Mouse (Mus musculus): ENCODE measurements around the gene Otud3. TPM values are rescaled to one million over a fixed set of nuclear protein-coding genes. Genes with fewer than 3 reads are reported as not detected.

Gene Otud3
- polyA plus RNA-seq, 1 experiment from 2014 or later, result 2.6 TPM

DNA sequence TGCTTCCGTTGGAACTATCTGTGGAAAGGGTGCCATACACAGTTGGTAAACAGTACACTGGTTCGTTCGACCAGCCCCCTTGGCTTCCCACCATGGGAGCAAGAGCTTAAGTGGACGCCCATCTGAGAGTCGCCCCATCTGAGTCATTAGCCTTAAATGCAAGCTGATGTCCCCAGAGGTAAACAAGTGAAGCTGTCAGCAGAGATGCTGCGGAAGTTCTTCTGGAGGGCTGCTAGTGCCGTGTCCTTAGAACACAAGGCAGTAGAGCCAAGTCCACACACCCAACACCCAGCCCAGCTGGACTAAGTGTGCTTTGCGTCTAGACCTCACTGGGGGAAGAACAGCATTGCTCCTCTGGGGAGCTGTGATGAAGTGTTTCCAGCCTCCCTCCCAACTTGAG, 24.1 kb downstream of the Otud3 start:
- Histone ChIP-seq H3K9ac (ENCODE audit: low read length) (no peak overlapping the region), H3K4me1 (ENCODE audit: control insufficient read depth in 2 of 2, insufficient read depth in 2 of 2, low read length in 2 of 2) (no peaks in the 10 kb centered on the region), H3K27me3 (ENCODE audit: control insufficient read depth, insufficient read depth, low read length) (no peaks in the 10 kb centered on the region), H3K4me3 (ENCODE audit: control insufficient read depth in 1 of 2, insufficient read depth in 1 of 2, low read depth in 1 of 2, low read length in 2 of 2) (no peak overlapping the region), H3K27ac (replicated peaks in 1 of 2; ENCODE audit: control insufficient read depth in 1 of 2, insufficient read depth in 1 of 2, low read depth in 2 of 2, low read length in 2 of 2) (no peak overlapping the region), H3K36me3 (ENCODE audit: control insufficient read depth, insufficient read depth, low read length) (peaks cover 15% of the 10 kb centered on the region), H3K9me3 (ENCODE audit: control insufficient read depth, low read length) (no peaks in the 10 kb centered on the region), H3K4me2 (ENCODE audit: low read length) (no peak overlapping the region)
- ATAC-seq (ENCODE audit: insufficient number of reproducible peaks, insufficient read depth, low FRiP score, low read depth), result no peak
- WGBS, result 70% methylated on average over 8 of the region's 8 CpGs

DNA sequence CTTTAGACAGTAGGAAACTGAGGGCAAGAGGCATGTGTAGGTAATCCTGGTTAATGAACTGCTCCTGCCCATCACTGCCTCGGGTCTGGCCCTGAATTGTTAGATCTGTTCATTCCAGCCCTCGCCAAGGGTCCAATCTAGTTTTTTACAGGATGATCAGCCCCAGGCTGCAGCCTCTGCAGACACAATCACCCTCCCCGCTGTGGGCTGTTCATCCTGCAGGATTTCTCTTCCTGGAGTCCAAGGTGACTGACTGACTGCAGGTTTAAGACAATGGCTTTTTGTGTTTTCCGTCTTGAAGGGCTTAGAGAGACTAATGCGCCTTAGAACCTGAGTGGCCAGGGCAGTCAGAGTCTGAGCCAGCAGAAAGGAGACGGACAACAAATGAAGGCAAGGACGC, 24.6 kb downstream of the Otud3 start:
- 61% methylated on average over 7 of the region's 7 CpGs for WGBS
- H3K36me3 ChIP-seq (ENCODE audit: control insufficient read depth, insufficient read depth, low read length), result peaks cover 11% of the 10 kb centered on the region

DNA sequence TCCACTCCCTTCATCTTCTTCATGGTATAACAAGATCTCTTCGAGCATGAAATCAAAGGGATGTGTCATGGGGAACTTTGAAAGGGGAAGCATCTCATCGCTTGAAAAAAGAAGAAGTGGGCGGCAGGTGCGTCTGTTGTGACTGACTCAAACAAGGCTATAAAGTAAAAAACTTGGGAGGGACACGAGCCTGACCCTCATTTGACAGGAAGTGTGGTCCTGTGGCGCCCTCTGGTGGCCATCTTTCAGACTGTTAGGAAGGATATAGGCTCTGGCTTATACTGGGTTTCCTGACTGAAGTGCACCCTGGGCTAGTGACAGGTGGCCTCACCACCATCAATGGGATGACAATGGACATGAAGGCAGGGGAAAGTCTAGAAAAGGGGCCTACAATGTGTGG, 29.5 kb downstream of the Otud3 start:
- Histone ChIP-seq H3K4me3 (ENCODE audit: control insufficient read depth in 1 of 2, insufficient read depth in 1 of 2, low read depth in 1 of 2, low read length in 2 of 2) (no peak overlapping the region), H3K36me3 (ENCODE audit: control insufficient read depth, insufficient read depth, low read length) (no peaks in the 10 kb centered on the region), H3K27me3 (ENCODE audit: control insufficient read depth, insufficient read depth, low read length) (peaks cover 30% of the 10 kb centered on the region), H3K4me1 (ENCODE audit: control insufficient read depth in 2 of 2, insufficient read depth in 2 of 2, low read length in 2 of 2) (no peaks in the 10 kb centered on the region), H3K9ac (ENCODE audit: low read length) (no peak overlapping the region), H3K27ac (replicated peaks in 1 of 2; ENCODE audit: control insufficient read depth in 1 of 2, insufficient read depth in 1 of 2, low read depth in 2 of 2, low read length in 2 of 2) (no peak overlapping the region), H3K4me2 (ENCODE audit: low read length) (no peak overlapping the region), H3K9me3 (ENCODE audit: control insufficient read depth, low read length) (no peaks in the 10 kb centered on the region)
- ATAC-seq (ENCODE audit: insufficient number of reproducible peaks, insufficient read depth, low FRiP score, low read depth), result no peak
- WGBS, result 14% methylated on average over 6 of the region's 6 CpGs

More for the DNA sequence above, 24.6 kb downstream of the Otud3 start:
- H3K4me3 ChIP-seq (ENCODE audit: control insufficient read depth in 1 of 2, insufficient read depth in 1 of 2, low read depth in 1 of 2, low read length in 2 of 2), result no peak overlapping the region
- no peak for ATAC-seq (ENCODE audit: insufficient number of reproducible peaks, insufficient read depth, low FRiP score, low read depth)
- H3K4me1 ChIP-seq (ENCODE audit: control insufficient read depth in 2 of 2, insufficient read depth in 2 of 2, low read length in 2 of 2), result no peaks in the 10 kb centered on the region
- no peak overlapping the region for H3K4me2 ChIP-seq (ENCODE audit: low read length)
- no peaks in the 10 kb centered on the region for H3K27me3 ChIP-seq (ENCODE audit: control insufficient read depth, insufficient read depth, low read length)
- H3K9ac ChIP-seq (ENCODE audit: low read length), result no peak overlapping the region
- no peaks in the 10 kb centered on the region for H3K9me3 ChIP-seq (ENCODE audit: control insufficient read depth, low read length)
- no peak overlapping the region for H3K27ac ChIP-seq (replicated peaks in 1 of 2; ENCODE audit: control insufficient read depth in 1 of 2, insufficient read depth in 1 of 2, low read depth in 2 of 2, low read length in 2 of 2)

DNA sequence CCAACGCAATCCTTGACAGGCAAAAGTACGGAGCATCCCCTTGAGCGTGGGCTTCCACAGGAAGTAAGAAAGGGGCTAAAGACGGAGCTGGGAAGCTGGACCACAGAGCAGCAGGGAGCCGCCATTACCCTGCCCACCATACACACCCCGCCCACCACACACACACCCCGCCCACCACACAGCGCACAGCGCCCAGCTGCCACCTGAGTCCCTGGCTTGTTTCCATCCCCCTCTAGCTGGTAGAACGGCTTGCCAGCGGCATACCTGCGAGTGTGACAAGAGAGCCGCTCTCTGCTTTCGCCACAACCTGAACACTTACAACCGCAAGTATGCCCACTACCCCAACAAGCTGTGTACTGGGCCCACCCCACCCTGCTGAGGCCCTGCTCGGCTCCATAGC, 31.6 kb downstream of the Otud3 start:
- Histone ChIP-seq H3K9me3 (ENCODE audit: control insufficient read depth, low read length) (no peaks in the 10 kb centered on the region), H3K4me3 (ENCODE audit: control insufficient read depth in 1 of 2, insufficient read depth in 1 of 2, low read depth in 1 of 2, low read length in 2 of 2) (no peak overlapping the region), H3K9ac (ENCODE audit: low read length) (no peak overlapping the region), H3K27me3 (ENCODE audit: control insufficient read depth, insufficient read depth, low read length) (peaks cover 30% of the 10 kb centered on the region), H3K27ac (replicated peaks in 1 of 2; ENCODE audit: control insufficient read depth in 1 of 2, insufficient read depth in 1 of 2, low read depth in 2 of 2, low read length in 2 of 2) (no peak overlapping the region), H3K36me3 (ENCODE audit: control insufficient read depth, insufficient read depth, low read length) (no peaks in the 10 kb centered on the region), H3K4me1 (ENCODE audit: control insufficient read depth in 2 of 2, insufficient read depth in 2 of 2, low read length in 2 of 2) (no peaks in the 10 kb centered on the region), H3K4me2 (ENCODE audit: low read length) (peak overlapping the region; percentile 36)
- WGBS, result 13% methylated on average over 16 of the region's 16 CpGs
- ATAC-seq (ENCODE audit: insufficient number of reproducible peaks, insufficient read depth, low FRiP score, low read depth), result no peak

DNA sequence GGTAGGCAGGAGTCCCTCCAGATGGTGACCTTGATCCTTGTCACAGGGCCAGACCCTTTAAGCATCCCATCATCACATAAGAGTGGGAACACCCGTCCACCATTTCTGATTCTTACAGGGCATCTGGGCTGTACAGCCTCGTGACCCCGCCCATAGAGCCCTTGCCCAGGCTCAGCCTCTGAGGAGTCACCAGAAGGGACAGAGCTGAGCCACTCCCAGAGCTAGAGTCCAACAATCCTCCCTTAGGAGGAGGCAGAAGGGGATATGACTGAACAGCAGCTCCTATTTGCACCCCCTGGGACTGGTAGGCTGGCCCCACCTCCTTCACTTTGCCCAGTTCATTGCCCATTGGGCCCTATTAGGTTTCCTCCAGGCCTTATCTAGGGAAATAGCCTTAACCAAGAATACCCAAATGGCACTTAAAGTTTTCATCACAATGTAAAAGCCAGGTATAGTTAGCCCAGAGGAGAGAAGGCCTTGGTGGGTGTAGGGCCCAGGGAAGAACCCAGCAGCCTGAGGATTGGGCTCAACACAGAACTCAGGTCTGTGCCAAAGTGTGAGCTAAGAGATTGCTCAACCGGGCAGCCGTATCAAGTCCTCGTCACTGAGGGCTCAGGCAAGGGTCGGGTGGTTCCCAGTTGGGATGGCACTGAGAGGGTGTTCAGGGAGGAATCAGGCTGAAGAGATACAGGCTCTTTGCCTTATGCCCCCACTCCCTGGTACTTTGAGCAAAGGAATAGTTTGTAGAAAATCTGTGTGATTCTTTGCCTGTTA, 32.7 kb downstream of the Otud3 start:
- no peak for ATAC-seq (ENCODE audit: insufficient number of reproducible peaks, insufficient read depth, low FRiP score, low read depth)
- 75% methylated on average over 7 of the region's 7 CpGs for WGBS
- no peaks in the 10 kb centered on the region for H3K36me3 ChIP-seq (ENCODE audit: control insufficient read depth, insufficient read depth, low read length)
- peaks cover 30% of the 10 kb centered on the region for H3K27me3 ChIP-seq (ENCODE audit: control insufficient read depth, insufficient read depth, low read length)
- H3K4me3 ChIP-seq (ENCODE audit: control insufficient read depth in 1 of 2, insufficient read depth in 1 of 2, low read depth in 1 of 2, low read length in 2 of 2), result no peak overlapping the region
- no peak overlapping the region for H3K9ac ChIP-seq (ENCODE audit: low read length)
- H3K4me2 ChIP-seq (ENCODE audit: low read length), result no peak overlapping the region
- H3K9me3 ChIP-seq (ENCODE audit: control insufficient read depth, low read length), result no peaks in the 10 kb centered on the region
- H3K27ac ChIP-seq (replicated peaks in 1 of 2; ENCODE audit: control insufficient read depth in 1 of 2, insufficient read depth in 1 of 2, low read depth in 2 of 2, low read length in 2 of 2), result no peak overlapping the region
- H3K4me1 ChIP-seq (ENCODE audit: control insufficient read depth in 2 of 2, insufficient read depth in 2 of 2, low read length in 2 of 2), result no peaks in the 10 kb centered on the region

DNA sequence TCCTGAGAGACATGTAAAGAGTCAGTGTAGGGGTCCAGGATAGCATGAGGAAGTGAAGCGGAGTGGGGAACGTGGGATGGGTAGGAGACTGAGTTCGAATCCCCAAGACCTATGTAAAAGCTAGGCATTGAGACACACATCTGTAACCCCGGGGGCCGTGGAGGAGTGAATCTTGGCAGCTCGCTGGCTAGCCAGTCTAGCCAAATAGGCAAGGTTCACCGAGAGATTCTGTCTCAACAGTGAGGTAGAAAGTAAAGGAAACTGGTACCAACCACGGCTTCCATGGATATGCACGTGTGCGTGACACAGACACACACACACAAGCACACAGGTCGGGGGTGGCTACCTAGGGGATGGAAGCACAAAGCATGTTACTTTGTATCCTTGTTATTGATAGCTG, 33.9 kb downstream of the Otud3 start:
- Histone ChIP-seq H3K9ac (ENCODE audit: low read length) (no peak overlapping the region), H3K4me3 (ENCODE audit: control insufficient read depth in 1 of 2, insufficient read depth in 1 of 2, low read depth in 1 of 2, low read length in 2 of 2) (no peak overlapping the region), H3K36me3 (ENCODE audit: control insufficient read depth, insufficient read depth, low read length) (no peaks in the 10 kb centered on the region), H3K9me3 (ENCODE audit: control insufficient read depth, low read length) (no peaks in the 10 kb centered on the region), H3K4me2 (ENCODE audit: low read length) (no peak overlapping the region), H3K27ac (replicated peaks in 1 of 2; ENCODE audit: control insufficient read depth in 1 of 2, insufficient read depth in 1 of 2, low read depth in 2 of 2, low read length in 2 of 2) (no peak overlapping the region), H3K4me1 (ENCODE audit: control insufficient read depth in 2 of 2, insufficient read depth in 2 of 2, low read length in 2 of 2) (no peaks in the 10 kb centered on the region), H3K27me3 (ENCODE audit: control insufficient read depth, insufficient read depth, low read length) (peaks cover 30% of the 10 kb centered on the region)
- WGBS, result 85% methylated on average over 11 of the region's 11 CpGs
- no peak for ATAC-seq (ENCODE audit: insufficient number of reproducible peaks, insufficient read depth, low FRiP score, low read depth)

DNA sequence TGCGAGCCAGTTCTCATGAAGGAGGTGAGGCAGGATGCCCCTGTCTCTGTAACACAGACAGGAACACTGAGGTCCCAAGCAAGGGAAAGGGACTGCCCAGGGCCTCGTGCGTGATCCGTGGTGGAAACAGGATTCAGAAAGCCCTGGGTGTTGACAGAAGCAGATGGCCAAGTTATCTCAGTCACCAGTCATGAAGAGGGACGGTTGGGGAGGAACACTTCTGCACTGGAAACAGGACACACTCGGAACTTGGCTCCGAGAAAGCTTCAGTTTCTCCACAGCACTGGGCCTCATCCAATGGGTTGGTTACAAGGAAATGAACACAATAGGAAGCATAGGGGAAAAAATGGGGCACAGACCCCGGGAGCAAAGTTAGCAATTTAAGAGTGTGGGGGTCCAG, 35.0 kb downstream of the Otud3 start:
- Histone ChIP-seq H3K9ac (ENCODE audit: low read length) (no peak overlapping the region), H3K4me2 (ENCODE audit: low read length) (no peak overlapping the region), H3K4me1 (ENCODE audit: control insufficient read depth in 2 of 2, insufficient read depth in 2 of 2, low read length in 2 of 2) (no peaks in the 10 kb centered on the region), H3K9me3 (ENCODE audit: control insufficient read depth, low read length) (no peaks in the 10 kb centered on the region), H3K4me3 (ENCODE audit: control insufficient read depth in 1 of 2, insufficient read depth in 1 of 2, low read depth in 1 of 2, low read length in 2 of 2) (no peak overlapping the region), H3K36me3 (ENCODE audit: control insufficient read depth, insufficient read depth, low read length) (no peaks in the 10 kb centered on the region), H3K27ac (replicated peaks in 1 of 2; ENCODE audit: control insufficient read depth in 1 of 2, insufficient read depth in 1 of 2, low read depth in 2 of 2, low read length in 2 of 2) (no peak overlapping the region), H3K27me3 (ENCODE audit: control insufficient read depth, insufficient read depth, low read length) (peaks cover 30% of the 10 kb centered on the region)
- ATAC-seq (ENCODE audit: insufficient number of reproducible peaks, insufficient read depth, low FRiP score, low read depth), result peak; percentile 36; the same call in 1 of the 2 replicates
- WGBS, result 21% methylated on average over 8 of the region's 8 CpGs

DNA sequence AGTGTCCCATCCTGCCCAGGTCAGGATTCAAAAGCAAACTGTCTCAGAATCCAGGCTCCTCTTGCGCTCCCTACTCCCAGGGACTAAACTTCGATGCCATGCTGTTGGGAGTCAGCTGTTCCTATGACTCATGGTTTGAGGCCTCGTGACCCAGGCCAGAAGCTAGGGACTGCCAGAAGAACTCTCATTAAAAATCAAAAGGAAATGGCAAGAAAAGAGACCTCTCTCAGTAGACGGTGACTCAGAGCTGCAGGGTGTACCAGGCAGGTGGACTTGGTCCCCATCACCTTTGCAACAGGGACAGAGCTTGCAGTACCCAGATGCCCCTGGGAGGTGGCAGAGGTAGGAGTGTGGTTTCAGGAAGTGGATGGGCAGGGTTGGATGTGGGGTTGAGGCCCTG, 36.0 kb downstream of the Otud3 start, which contains the start of gene Pla2g2e:
Pla2g2e (plus strand) TSS at position 212 of the 400 bp plus-strand sequence.
- no peaks in the 10 kb centered on the region for H3K9me3 ChIP-seq (ENCODE audit: control insufficient read depth, low read length)
- H3K9ac ChIP-seq (ENCODE audit: low read length), result no peak within 1 kb of the TSS
- H3K4me3 ChIP-seq (ENCODE audit: control insufficient read depth in 1 of 2, insufficient read depth in 1 of 2, low read depth in 1 of 2, low read length in 2 of 2), result no peak within 1 kb of the TSS
- peaks cover 26% of the 10 kb centered on the region for H3K27me3 ChIP-seq (ENCODE audit: control insufficient read depth, insufficient read depth, low read length)
- no peaks in the 10 kb centered on the region for H3K4me1 ChIP-seq (ENCODE audit: control insufficient read depth in 2 of 2, insufficient read depth in 2 of 2, low read length in 2 of 2)
- no peaks in the 10 kb centered on the region for H3K36me3 ChIP-seq (ENCODE audit: control insufficient read depth, insufficient read depth, low read length)
- no peak within 1 kb of the TSS for H3K27ac ChIP-seq (replicated peaks in 1 of 2; ENCODE audit: control insufficient read depth in 1 of 2, insufficient read depth in 1 of 2, low read depth in 2 of 2, low read length in 2 of 2)
- H3K4me2 ChIP-seq (ENCODE audit: low read length), result no peak within 1 kb of the TSS
- ATAC-seq (ENCODE audit: insufficient number of reproducible peaks, insufficient read depth, low FRiP score, low read depth), result no peak
- WGBS, result 77% methylated on average over 4 of the region's 4 CpGs

All from heart, embryonic 14.5 days (tissue).